Mouse (Mus musculus) midbrain, embryonic 15.5 days (tissue): ENCODE data around the gene Arhgap17. TPM values are rescaled to one million over a fixed set of nuclear protein-coding genes. Genes with fewer than 3 reads are reported as not detected.

Experiments used
- ATAC-seq: fragments of 200-750 bp; cut with Nextera tagmentation; replicated peaks from 2 replicates; pipeline ENCODE4 v1.8.0; 2017; ENCODE audit warnings: moderate TSS enrichment
- H3K27ac ChIP-seq: fragments of 300-500 bp; sonication (generic); 2 replicates; pipeline ENCODE4 v1.5.1; 2015; ENCODE audit warnings: mild to moderate bottlenecking, inconsistent platforms
- H3K27me3 ChIP-seq: fragments of 300-500 bp; sonication (generic); replicated peaks from 2 replicates; pipeline ENCODE4 v1.6.1; 2015; ENCODE audit warnings: inconsistent platforms
- H3K36me3 ChIP-seq: fragments of 300-500 bp; sonication (generic); replicated peaks from 2 replicates; pipeline ENCODE4 v1.6.1; 2015; ENCODE audit warnings: inconsistent platforms
- H3K4me1 ChIP-seq: fragments of 300-500 bp; sonication (generic); 2 replicates; pipeline ENCODE4 v1.6.1; 2015; ENCODE audit warnings: inconsistent platforms
- H3K4me2 ChIP-seq: fragments of 300-500 bp; sonication (generic); 2 replicates; pipeline ENCODE4 v1.6.1; 2015; ENCODE audit warnings: inconsistent platforms, mild to moderate bottlenecking, moderate library complexity
- H3K4me3 ChIP-seq: fragments of 300-500 bp; sonication (generic); 2 replicates; pipeline ENCODE4 v1.5.1; 2015; ENCODE audit warnings: mild to moderate bottlenecking, inconsistent platforms
- H3K9ac ChIP-seq: fragments of 300-500 bp; sonication (generic); 2 replicates; pipeline ENCODE4 v1.6.1; 2015; ENCODE audit warnings: mild to moderate bottlenecking, inconsistent platforms
- H3K9me3 ChIP-seq: fragments of 300-500 bp; sonication (generic); 2 replicates; pipeline ENCODE4 v1.6.1; 2016; ENCODE audit warnings: inconsistent platforms
- WGBS: fragments of 180-500 bp; shearing (Covaris S2); methylation state at CpG from one replicate; pipeline ENCODE4 v1.1.7; 2015; ENCODE audit warnings: mixed read lengths; 5-methylcytosine and 5-hydroxymethylcytosine counted together
- polyA plus RNA-seq: library from polyadenylated mRNA; unstranded; fragments of >200 nt; fragmentation: Nextera tagmentation; extraction: Ambion mirVana; gene quantifications from 2 replicates; pipeline ENCODE4 v1.2.1, GENCODE M21; 2015

Gene Arhgap17
- polyA plus RNA-seq, 1 experiment from 2014 or later = 8.9 TPM

GRCm38 (mm10) chr7:123326901-123327300 is 42.8 kb downstream of the Arhgap17 start:
- H3K9me3 ChIP-seq = no peaks in the 10 kb centered on the region
- H3K27me3 ChIP-seq = no peaks in the 10 kb centered on the region
- WGBS = 83% methylated on average over 4 of the region's 4 CpGs

GRCm38 (mm10) chr7:123326062-123326461 is 43.7 kb downstream of the Arhgap17 start:
- H3K4me1 ChIP-seq = no peaks in the 10 kb centered on the region
- no peak for ATAC-seq
- WGBS = 91% methylated on average over 5 of the region's 5 CpGs
- H3K27ac ChIP-seq = no peak overlapping the region
- H3K9ac ChIP-seq = no peak overlapping the region
- H3K27me3 ChIP-seq = no peaks in the 10 kb centered on the region
- no peak overlapping the region for H3K4me2 ChIP-seq
- H3K36me3 ChIP-seq = peaks cover 5% of the 10 kb centered on the region; the same call in 1 of the 2 replicates
- no peak overlapping the region for H3K4me3 ChIP-seq
- H3K9me3 ChIP-seq = no peaks in the 10 kb centered on the region

More at GRCm38 (mm10) chr7:123326901-123327300, 42.8 kb downstream of the Arhgap17 start:
- H3K4me3 ChIP-seq = no peak overlapping the region
- no peak overlapping the region for H3K9ac ChIP-seq
- H3K27ac ChIP-seq = no peak overlapping the region
- no peaks in the 10 kb centered on the region; the same call in 1 of the 2 replicates for H3K36me3 ChIP-seq
- H3K4me2 ChIP-seq = no peak overlapping the region
- no peaks in the 10 kb centered on the region for H3K4me1 ChIP-seq
- no peak for ATAC-seq

- no peaks in the 10 kb centered on the region for H3K4me1 ChIP-seq
- no peak for ATAC-seq
- no peak overlapping the region for H3K9ac ChIP-seq
- H3K4me2 ChIP-seq = no peak overlapping the region
- no peaks in the 10 kb centered on the region for H3K9me3 ChIP-seq
- H3K4me3 ChIP-seq = no peak overlapping the region
- 85% methylated on average over 1 of the region's 1 CpGs for WGBS
- peaks cover 12% of the 10 kb centered on the region; the same call in 1 of the 2 replicates for H3K36me3 ChIP-seq
- no peaks in the 10 kb centered on the region for H3K27me3 ChIP-seq
- H3K27ac ChIP-seq = no peak overlapping the region
Measured at GRCm38 (mm10) chr7:123324105-123324504, 45.6 kb downstream of the Arhgap17 start.

GRCm38 (mm10) chr7:123323388-123323787 is 46.3 kb downstream of the Arhgap17 start:
- Histone ChIP-seq H3K9ac (no peak overlapping the region), H3K4me3 (no peak overlapping the region), H3K36me3 (peaks cover 18% of the 10 kb centered on the region; the same call in 1 of the 2 replicates), H3K27me3 (no peaks in the 10 kb centered on the region), H3K4me2 (no peak overlapping the region), H3K4me1 (no peaks in the 10 kb centered on the region), H3K9me3 (no peaks in the 10 kb centered on the region), H3K27ac (no peak overlapping the region)
- WGBS = 90% methylated on average over 2 of the region's 2 CpGs
- no peak for ATAC-seq

- Histone ChIP-seq H3K4me2 (no peak overlapping the region), H3K4me3 (no peak overlapping the region), H3K9me3 (no peaks in the 10 kb centered on the region), H3K9ac (no peak overlapping the region), H3K27me3 (no peaks in the 10 kb centered on the region), H3K36me3 (peaks cover 20% of the 10 kb centered on the region; the same call in 1 of the 2 replicates), H3K27ac (no peak overlapping the region), H3K4me1 (no peaks in the 10 kb centered on the region)
- no peak for ATAC-seq
- WGBS = 89% methylated on average over 13 of the region's 13 CpGs
Measured at GRCm38 (mm10) chr7:123322452-123323121, 47.1 kb downstream of the Arhgap17 start.

- ATAC-seq = no peak
Measured at GRCm38 (mm10) chr7:123312738-123313137, 57.0 kb downstream of the Arhgap17 start.

GRCm38 (mm10) chr7:123311836-123312235 is 57.9 kb downstream of the Arhgap17 start:
- Histone ChIP-seq H3K9ac (no peak overlapping the region), H3K27ac (no peak overlapping the region), H3K4me2 (no peak overlapping the region), H3K4me3 (no peak overlapping the region), H3K36me3 (peaks cover 29% of the 10 kb centered on the region; the same call in 1 of the 2 replicates), H3K4me1 (no peaks in the 10 kb centered on the region), H3K9me3 (no peaks in the 10 kb centered on the region), H3K27me3 (no peaks in the 10 kb centered on the region)
- ATAC-seq = no peak
- 83% methylated on average over 5 of the region's 5 CpGs for WGBS

More at GRCm38 (mm10) chr7:123312738-123313137, 57.0 kb downstream of the Arhgap17 start:
- Histone ChIP-seq H3K27ac (no peak overlapping the region), H3K9ac (no peak overlapping the region), H3K4me1 (no peaks in the 10 kb centered on the region), H3K4me3 (no peak overlapping the region), H3K36me3 (peaks cover 25% of the 10 kb centered on the region; the same call in 1 of the 2 replicates), H3K4me2 (no peak overlapping the region), H3K27me3 (no peaks in the 10 kb centered on the region), H3K9me3 (no peaks in the 10 kb centered on the region)
- 91% methylated on average over 3 of the region's 3 CpGs for WGBS

- WGBS = 97% methylated on average over 4 of the region's 4 CpGs
- Histone ChIP-seq H3K9ac (no peak overlapping the region), H3K4me1 (no peaks in the 10 kb centered on the region), H3K27me3 (no peaks in the 10 kb centered on the region), H3K9me3 (no peaks in the 10 kb centered on the region), H3K4me3 (no peak overlapping the region), H3K4me2 (no peak overlapping the region), H3K36me3 (peaks cover 17% of the 10 kb centered on the region; the same call in 1 of the 2 replicates), H3K27ac (no peak overlapping the region)
- no peak for ATAC-seq
Measured at GRCm38 (mm10) chr7:123307887-123308558, 61.7 kb downstream of the Arhgap17 start.

- Histone ChIP-seq H3K9ac (no peak overlapping the region), H3K27me3 (no peaks in the 10 kb centered on the region), H3K4me1 (no peaks in the 10 kb centered on the region), H3K4me3 (no peak overlapping the region), H3K27ac (no peak overlapping the region), H3K4me2 (no peak overlapping the region), H3K9me3 (no peaks in the 10 kb centered on the region), H3K36me3 (peaks cover 11% of the 10 kb centered on the region; the same call in 1 of the 2 replicates)
- ATAC-seq = no peak
- 97% methylated on average over 8 of the region's 8 CpGs for WGBS
Measured at GRCm38 (mm10) chr7:123307236-123307635, 62.5 kb downstream of the Arhgap17 start.

- H3K27ac ChIP-seq = no peak overlapping the region
- H3K4me2 ChIP-seq = no peak overlapping the region
- ATAC-seq = no peak
- no peaks in the 10 kb centered on the region for H3K27me3 ChIP-seq
- H3K4me1 ChIP-seq = no peaks in the 10 kb centered on the region
- H3K36me3 ChIP-seq = peaks cover 10% of the 10 kb centered on the region; the same call in 1 of the 2 replicates
- H3K4me3 ChIP-seq = no peak overlapping the region
- H3K9me3 ChIP-seq = no peaks in the 10 kb centered on the region
- H3K9ac ChIP-seq = no peak overlapping the region
- 86% methylated on average over 2 of the region's 2 CpGs for WGBS
Measured at GRCm38 (mm10) chr7:123305397-123305796, 64.3 kb downstream of the Arhgap17 start.

GRCm38 (mm10) chr7:123300258-123300657 is 69.5 kb downstream of the Arhgap17 start:
- Histone ChIP-seq H3K4me2 (no peak overlapping the region), H3K27ac (no peak overlapping the region), H3K9me3 (no peaks in the 10 kb centered on the region), H3K4me3 (no peak overlapping the region), H3K36me3 (peaks cover 13% of the 10 kb centered on the region; the same call in 1 of the 2 replicates), H3K27me3 (no peaks in the 10 kb centered on the region), H3K4me1 (no peaks in the 10 kb centered on the region), H3K9ac (no peak overlapping the region)
- ATAC-seq = no peak
- WGBS = 79% methylated on average over 3 of the region's 3 CpGs

- H3K36me3 ChIP-seq = peaks cover 21% of the 10 kb centered on the region; the same call in 1 of the 2 replicates
- WGBS = 69% methylated on average over 3 of the region's 3 CpGs
Measured at GRCm38 (mm10) chr7:123298225-123298624, 71.5 kb downstream of the Arhgap17 start.

More at GRCm38 (mm10) chr7:123298225-123298624, 71.5 kb downstream of the Arhgap17 start:
- H3K4me3 ChIP-seq = no peak overlapping the region
- no peaks in the 10 kb centered on the region for H3K9me3 ChIP-seq
- no peak overlapping the region for H3K4me2 ChIP-seq
- H3K4me1 ChIP-seq = no peaks in the 10 kb centered on the region
- no peaks in the 10 kb centered on the region for H3K27me3 ChIP-seq
- H3K9ac ChIP-seq = no peak overlapping the region
- ATAC-seq = no peak
- H3K27ac ChIP-seq = no peak overlapping the region
